Mouse (Mus musculus): Measurements from ENCODE around the gene Psen1. TPM values are rescaled to one million over a fixed set of nuclear protein-coding genes. Genes with fewer than 3 reads are reported as not detected.

The Psen1 gene
- polyA plus RNA-seq, 1 experiment from 2014 or later = 70.0 TPM

Other genes with a start within 250 kb of the Psen1 start
- 12.2 and 14.3 TPM in 2 replicates for gene Dpf3, start 200.4 kb upstream of the Psen1 start, polyA plus RNA-seq (2015; fragmentation: Nextera tagmentation; extraction: Ambion mirVana)
- gene Dcaf4, start 167.7 kb upstream of the Psen1 start, polyA plus RNA-seq (2015; fragmentation: Nextera tagmentation; extraction: Ambion mirVana) = 30.1 and 31.7 TPM in 2 replicates
- gene Zfyve1, start 90.9 kb upstream of the Psen1 start, polyA plus RNA-seq (2015; fragmentation: Nextera tagmentation; extraction: Ambion mirVana) = 20.8 and 23.6 TPM in 2 replicates
- 223 and 269 TPM in 2 replicates for gene Rbm25, start 56.9 kb upstream of the Psen1 start, polyA plus RNA-seq (2015; fragmentation: Nextera tagmentation; extraction: Ambion mirVana)
- gene Papln, start 75.5 kb downstream of the Psen1 start, polyA plus RNA-seq (2015; fragmentation: Nextera tagmentation; extraction: Ambion mirVana) = 2.7 and 3.0 TPM in 2 replicates
- 44.3 and 51.6 TPM in 2 replicates for gene Numb, start 233.8 kb downstream of the Psen1 start, polyA plus RNA-seq (2015; fragmentation: Nextera tagmentation; extraction: Ambion mirVana)

All from kidney, embryonic 16.5 days (tissue).